ENCODE assay signal across 10 mouse cellular contexts in the genomic region with DNA sequence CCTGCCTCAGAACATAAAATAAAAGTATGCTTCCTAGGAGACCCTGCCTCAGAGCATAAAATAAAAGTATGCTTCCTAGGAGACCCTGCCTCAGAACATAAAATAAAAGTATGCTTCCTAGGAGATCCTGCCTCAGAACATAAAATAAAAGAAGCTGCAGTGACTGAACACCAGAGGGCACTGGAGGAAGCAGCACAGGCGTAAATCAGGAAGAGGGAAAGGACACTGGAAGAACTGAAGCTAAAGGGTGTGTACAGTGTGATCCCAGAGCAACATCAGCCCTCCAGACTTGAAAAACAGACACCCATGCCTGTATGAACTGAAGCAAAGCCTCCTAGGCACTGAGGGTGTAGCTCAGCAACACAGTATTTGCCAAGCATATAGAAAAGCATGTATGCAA. TPM values are rescaled to one million over a fixed set of nuclear protein-coding genes. Genes with fewer than 3 reads are reported as not detected.
DNase-seq lines count a peak whose midpoint lies in the region; ATAC-seq and TF ChIP-seq lines count a peak whose summit lies in the region.
"Had no signal": no experiment of that assay in that cellular context is flagged by ENCODE, and none has a peak within 500 bp of the region (broad histone marks: within the 10 kb centered on the region; RNA-seq: fewer than 3 reads in every experiment).

No protein-coding gene starts in this region.

- no peaks in the 10 kb centered on the region for H3K4me1 ChIP-seq in heart, postnatal 0 days (ENCODE audit: control insufficient read depth, insufficient read depth)
- no peaks in the 10 kb centered on the region for H3K4me1 ChIP-seq in heart, embryonic 10.5 days
- no peaks in the 10 kb centered on the region for H3K4me1 ChIP-seq in spleen, adult 2 months (ENCODE audit: control insufficient read depth, insufficient read depth, insufficient read length)
- no peaks in the 10 kb centered on the region for H3K4me1 ChIP-seq in embryonic fibroblast, embryonic 13.5 days (ENCODE audit: control insufficient read depth, insufficient read depth, low read length)

- DNase-seq in heart, postnatal 0 days (ENCODE audit: low spot score) = peak; percentile 41
- DNase-seq in heart, embryonic 10.5 days (ENCODE audit: low spot score) = no peak
- DNase-seq in spleen, adult 2 months (ENCODE audit: low read depth in 1 of 2, low spot score in 2 of 2) = no peak
- no peak for DNase-seq in spleen, postnatal 4 days (ENCODE audit: low spot score in 2 of 2)
- no peak for DNase-seq in adrenal gland, postnatal 14 days
- DNase-seq in cerebellum, adult 9-10 months = no peak
- no peak for DNase-seq in urinary bladder, postnatal 36 days (ENCODE audit: low spot score in 2 of 2)
- DNase-seq: cerebellum, adult 18-20 months; lung, postnatal 14 days had no signal

- peak; percentile 65 for TF ChIP-seq CTCF in heart, postnatal 0 days (IDR thresholded peaks at IDR 0.05; ENCODE audit: low read depth)
- peak; percentile 45; the same call in 1 of the 2 replicates for TF ChIP-seq CTCF in spleen, adult 2 months (IDR thresholded peaks at IDR 0.05; ENCODE audit: extremely low read depth, insufficient read depth, insufficient read length, insufficient replicate concordance)
- TF ChIP-seq CTCF in embryonic fibroblast, embryonic 13.5 days (IDR thresholded peaks at IDR 0.05; ENCODE audit: borderline replicate concordance, insufficient read depth, low read length) = peak; percentile 36; the same call in 1 of the 2 replicates

- peaks cover 24% of the 10 kb centered on the region for H3K36me3 ChIP-seq in heart, postnatal 0 days (replicated peaks; ENCODE audit: control insufficient read depth, insufficient read depth, low read length)
- H3K36me3 ChIP-seq in heart, embryonic 10.5 days = peaks cover 27% of the 10 kb centered on the region
- peaks cover 17% of the 10 kb centered on the region for H3K36me3 ChIP-seq in spleen, adult 2 months (ENCODE audit: control insufficient read depth, insufficient read depth, low read length)

- no peaks in the 10 kb centered on the region for H3K9me3 ChIP-seq in heart, postnatal 0 days (replicated peaks; ENCODE audit: control insufficient read depth, low read length)
- H3K9me3 ChIP-seq in heart, embryonic 10.5 days = no peaks in the 10 kb centered on the region

- H3K9ac ChIP-seq in heart, postnatal 0 days (replicated peaks; ENCODE audit: low read depth, low read length) = no peak overlapping the region

- no peak overlapping the region for H3K4me2 ChIP-seq in heart, postnatal 0 days (ENCODE audit: low read depth, low read length)

- H3K27ac ChIP-seq in heart, postnatal 0 days (ENCODE audit: low read depth) = no peak overlapping the region
- H3K27ac ChIP-seq in heart, embryonic 10.5 days = no peak overlapping the region
- no peak overlapping the region for H3K27ac ChIP-seq in spleen, adult 2 months (ENCODE audit: insufficient read depth, low read length)
- no peak overlapping the region for H3K27ac ChIP-seq in embryonic fibroblast, embryonic 13.5 days (ENCODE audit: insufficient read depth, low read length)

- no peak overlapping the region for H3K4me3 ChIP-seq in heart, postnatal 0 days (ENCODE audit: low read depth, low read length)
- no peak overlapping the region for H3K4me3 ChIP-seq in heart, embryonic 10.5 days
- no peak overlapping the region for H3K4me3 ChIP-seq in spleen, adult 2 months (ENCODE audit: extremely low read depth, insufficient read depth, insufficient read length)
- no peak overlapping the region for H3K4me3 ChIP-seq in embryonic fibroblast, embryonic 13.5 days (ENCODE audit: insufficient read depth, low read length)

- ATAC-seq in heart, postnatal 0 days (ENCODE audit: insufficient read depth, low read depth) = no peak

- 15% methylated on average over 1 of the region's 1 CpGs for WGBS in heart, postnatal 0 days
- 31% methylated on average over 1 of the region's 1 CpGs for WGBS in heart, embryonic 10.5 days
- 47% methylated on average over 1 of the region's 1 CpGs for WGBS in spleen, adult 2 months

- TF ChIP-seq EP300 in heart, postnatal 0 days (IDR thresholded peaks at IDR 0.05; ENCODE audit: low read depth) = no peak

- TF ChIP-seq POLR2A in spleen, adult 2 months (IDR thresholded peaks at IDR 0.05; ENCODE audit: low read depth, low read length) = no peak
- TF ChIP-seq POLR2A in embryonic fibroblast, embryonic 13.5 days (IDR thresholded peaks at IDR 0.05; ENCODE audit: low read depth, low read length) = no peak

- no peaks in the 10 kb centered on the region for H3K27me3 ChIP-seq in heart, postnatal 0 days (ENCODE audit: control insufficient read depth, insufficient read depth, low read length)
- no peaks in the 10 kb centered on the region for H3K27me3 ChIP-seq in heart, embryonic 10.5 days (ENCODE audit: insufficient read depth, poor library complexity, severe bottlenecking)
- no peaks in the 10 kb centered on the region for H3K27me3 ChIP-seq in spleen, adult 2 months (ENCODE audit: control insufficient read depth, insufficient read depth, low read length)

RNA-seq across cellular contexts. Expression of gene Eapp, which starts 12.5 kb away (rescaled TPM):
- 4.4 and 16.7 TPM in 2 replicates for total RNA-seq in heart, postnatal 0 days (2014; rRNA removed; ENCODE audit: low replicate concordance)
- 61.4 and 61.6 TPM in 2 replicates for polyA plus RNA-seq in heart, postnatal 0 days (2015; fragmentation: Nextera tagmentation; extraction: Ambion mirVana)
- 44.7 and 52.1 TPM in 2 replicates for polyA plus RNA-seq in heart, embryonic 10.5 days (2016; fragmentation: Nextera tagmentation; extraction: Ambion mirVana)
- polyA plus RNA-seq in spleen, adult 2 months (2012; rRNA removed) = 5.2 and 7.1 TPM in 2 replicates
- 43.6 and 53.1 TPM in 2 replicates for polyA plus RNA-seq in embryonic fibroblast, embryonic 13.5 days (2011; ENCODE audit: insufficient read length, low read depth, missing spikeins)
- total RNA-seq in adrenal gland, postnatal 14 days (2021) = 35.0 and 37.9 TPM in 2 replicates

RNA-seq across cellular contexts. Expression of gene Sptssa, which starts 26.8 kb away (rescaled TPM):
- total RNA-seq in heart, postnatal 0 days (2014; rRNA removed; ENCODE audit: low replicate concordance) = 42.4 and 59.6 TPM in 2 replicates
- polyA plus RNA-seq in heart, postnatal 0 days (2015; fragmentation: Nextera tagmentation; extraction: Ambion mirVana) = 150 and 160 TPM in 2 replicates
- polyA plus RNA-seq in heart, embryonic 10.5 days (2016; fragmentation: Nextera tagmentation; extraction: Ambion mirVana) = 121 and 126 TPM in 2 replicates
- polyA plus RNA-seq in spleen, adult 2 months (2012; rRNA removed) = 54.3 and 56.7 TPM in 2 replicates
- polyA plus RNA-seq in embryonic fibroblast, embryonic 13.5 days (2011; ENCODE audit: insufficient read length, low read depth, missing spikeins) = 59.2 and 68.0 TPM in 2 replicates
- 68.4 and 75.3 TPM in 2 replicates for total RNA-seq in adrenal gland, postnatal 14 days (2021)
